Mouse (Mus musculus) adrenal gland, adult (tissue): ENCODE measurements around the gene Nhlrc4.
A peak's percentile ranks its signal among the peaks of the same experiment; 100 is the strongest.

Source experiments
- DNase-seq, 2 experiments: peaks; one replicate each; pipeline ENCODE4 v3.0.0; 2022 to 2023; ENCODE audit warnings: low spot score in 1 of 2; ENCODE audit not compliant: inconsistent age in 2 of 2

The Nhlrc4 gene

DNA sequence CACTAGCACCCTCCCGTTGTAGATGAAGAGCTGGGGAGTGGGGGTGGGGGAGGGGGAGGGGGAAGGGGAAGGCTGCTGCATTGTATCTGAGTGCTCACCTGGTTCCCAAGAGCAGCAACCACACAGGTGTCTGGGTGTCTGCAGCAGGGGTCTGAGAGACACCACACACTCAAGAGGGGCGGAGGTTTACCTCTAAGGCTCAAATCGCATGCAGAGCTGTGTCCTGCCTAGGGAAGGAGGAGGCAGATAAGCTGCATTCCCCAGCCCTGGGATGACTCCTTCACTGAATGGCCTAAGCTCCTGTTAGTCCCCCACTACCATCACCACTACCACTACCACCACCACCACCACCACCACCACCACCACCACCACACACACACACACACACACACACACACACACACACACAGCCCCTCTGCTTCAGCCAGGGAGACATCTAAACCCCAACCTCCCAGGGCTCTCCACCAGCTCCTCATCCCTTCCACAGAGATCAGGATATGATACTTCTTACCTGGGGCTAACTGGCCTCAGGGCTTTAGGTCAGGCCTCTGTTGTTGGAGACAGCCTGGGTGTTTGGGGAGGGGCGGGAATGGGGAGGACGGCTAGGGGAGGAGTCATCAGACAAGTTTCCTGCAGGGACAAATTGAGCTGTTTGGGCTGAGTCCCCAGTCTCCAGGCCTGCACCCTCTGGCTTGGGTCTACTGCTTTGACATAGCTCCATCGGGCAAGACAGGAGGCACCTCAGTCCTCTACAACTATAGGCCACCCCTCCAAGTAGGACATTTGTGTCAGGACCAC, at the start of gene Nhlrc4, which contains the start of gene Pigq:
Gene Nhlrc4, minus strand, starts transcription at position 596 of the 798 bp plus-strand sequence.
Gene Pigq, minus strand, starts transcription at position 571 of the 798 bp plus-strand sequence.
- no peak for DNase-seq

GRCm38 (mm10) chr17:25993489-25993888, 48.7 kb upstream of the Nhlrc4 start:
- DNase-seq = no peak

DNA sequence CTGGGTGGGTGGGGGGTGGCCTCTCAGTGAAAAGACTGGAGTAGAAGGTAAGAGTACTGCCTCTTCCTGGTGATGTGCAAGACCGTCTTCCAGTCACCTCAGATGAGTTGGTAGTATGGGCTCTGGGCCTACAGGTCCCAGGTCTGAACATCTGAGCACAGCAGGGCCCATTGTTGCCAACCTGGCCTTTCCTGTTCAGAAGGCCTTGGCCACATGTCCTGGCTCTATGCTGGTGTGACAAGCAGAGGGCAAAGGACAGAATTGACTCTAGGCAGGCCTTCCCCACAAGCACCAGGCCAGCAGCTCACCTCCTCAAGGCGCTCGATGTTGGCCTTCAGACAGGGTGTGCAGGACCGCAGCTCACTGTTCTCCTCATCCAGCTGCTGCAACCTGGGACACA, 47.5 kb upstream of the Nhlrc4 start:
- DNase-seq = no peak

DNA sequence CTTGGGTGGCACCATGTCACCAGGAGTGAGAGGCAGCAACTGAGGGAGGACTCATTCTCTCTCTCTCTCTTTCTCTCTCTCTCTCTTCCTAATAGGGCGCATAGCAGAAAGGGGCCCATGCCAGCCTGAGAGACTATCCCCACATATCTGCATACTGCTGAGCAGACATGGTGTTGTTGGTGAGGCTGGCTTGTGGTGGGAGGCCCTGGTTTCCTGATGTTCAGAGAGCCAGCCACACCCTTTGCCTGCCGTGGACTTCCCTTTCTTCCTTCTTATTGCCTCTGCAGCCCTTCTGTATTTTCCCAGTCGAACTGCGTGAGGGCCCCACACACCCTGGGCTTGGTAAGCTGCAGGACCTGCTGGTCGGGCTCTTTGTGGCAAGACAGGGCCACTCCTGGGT, 45.6 kb upstream of the Nhlrc4 start:
- no peak for DNase-seq

DNA sequence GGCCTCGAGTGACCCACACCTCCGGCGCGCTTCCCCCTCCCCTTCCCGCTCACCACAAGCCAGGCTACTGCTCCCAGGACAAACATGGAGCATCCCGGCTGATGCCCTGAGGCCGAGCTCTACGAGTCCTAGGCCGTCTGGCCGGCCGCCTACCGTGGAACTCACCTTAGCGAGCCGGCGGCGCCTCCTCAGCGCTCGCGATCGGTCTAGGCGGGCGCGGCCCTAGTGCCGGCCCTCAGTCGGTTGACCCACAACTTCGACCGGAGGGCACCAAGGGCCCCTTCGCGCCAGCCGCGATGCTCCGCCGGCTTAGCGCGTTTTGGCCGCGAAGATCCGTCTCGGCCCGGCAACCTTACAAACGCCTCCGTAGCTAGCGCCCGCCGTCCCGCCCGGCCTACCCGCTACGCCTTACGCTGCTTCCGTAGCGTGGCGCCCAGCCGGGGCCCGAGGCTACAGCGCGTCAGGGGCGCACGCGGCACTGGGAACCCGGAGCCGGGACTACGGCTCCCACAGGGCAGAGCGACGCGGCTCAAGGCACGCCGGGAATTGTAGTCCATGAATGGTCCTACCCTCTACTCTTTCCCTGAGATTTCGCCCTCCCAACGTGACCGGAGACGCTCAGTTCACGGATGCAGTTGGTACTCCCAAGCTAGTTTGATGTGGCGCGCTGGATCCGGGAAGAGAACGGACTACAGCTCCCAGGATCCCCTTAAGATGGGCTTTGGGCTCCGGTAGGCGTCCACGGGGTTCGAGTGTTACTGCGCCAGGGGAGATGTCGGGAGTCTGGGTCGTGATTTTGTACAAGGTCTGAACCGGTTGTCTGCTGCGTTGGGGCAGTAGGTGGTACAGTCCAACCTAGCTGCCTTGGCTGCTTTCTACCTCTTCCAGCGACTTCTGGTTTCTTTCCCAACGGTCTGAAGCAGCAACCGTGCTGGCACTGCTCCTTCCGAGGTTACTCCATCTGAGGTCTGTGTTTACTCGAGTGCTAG, 40.8 kb upstream of the Nhlrc4 start, which contains the start of gene Capn15:
Gene Capn15, minus strand, starts transcription at position 491 of the 989 bp plus-strand sequence.
- DNase-seq = peak; percentile 96 to 98

- peak in 1 of 2 experiments; percentile 47 for DNase-seq
Observed at GRCm38 (mm10) chr17:25984556-25985305, 40.0 kb upstream of the Nhlrc4 start.

GRCm38 (mm10) chr17:25984066-25984465, 39.3 kb upstream of the Nhlrc4 start:
- no peak for DNase-seq

DNA sequence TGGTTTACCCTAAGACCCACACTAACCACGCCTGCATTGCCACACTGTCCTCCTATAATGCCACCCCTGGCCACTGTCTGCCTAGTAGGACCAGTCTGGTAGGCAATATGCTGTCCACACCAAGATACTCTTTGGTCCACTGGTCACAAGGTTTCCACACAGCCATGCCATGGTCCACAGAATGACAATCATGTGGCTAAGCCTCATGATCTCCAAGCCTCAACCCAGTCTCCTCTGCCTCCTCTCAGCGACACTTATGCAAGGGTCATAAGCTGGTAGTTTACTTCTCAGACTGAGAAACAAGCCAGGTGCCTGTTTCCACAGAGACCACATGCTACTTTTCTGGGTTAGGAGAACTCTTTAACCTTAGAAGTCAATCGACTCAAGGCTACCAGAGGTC, 38.2 kb upstream of the Nhlrc4 start:
- no peak for DNase-seq

DNA sequence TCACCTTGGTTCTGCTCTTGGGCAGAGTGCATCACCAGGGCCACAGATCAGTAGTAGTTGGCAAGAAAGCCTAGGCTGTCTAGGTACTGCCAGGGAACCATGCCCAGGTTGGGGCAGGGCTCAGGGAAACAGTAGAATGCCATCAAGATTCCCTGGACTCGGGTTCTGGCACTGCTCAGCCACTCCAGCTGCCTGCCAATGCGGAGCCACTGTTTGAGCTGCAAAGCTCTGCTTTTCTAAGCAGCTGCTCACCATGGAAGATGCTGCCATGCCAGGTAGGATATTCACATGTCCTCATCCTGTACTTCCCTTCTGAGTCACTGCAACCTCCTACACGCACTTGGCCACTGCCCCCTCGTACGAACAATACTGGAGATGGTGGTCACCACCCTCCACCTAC, 36.1 kb upstream of the Nhlrc4 start:
- no peak for DNase-seq

- no peak for DNase-seq
Observed at GRCm38 (mm10) chr17:25979829-25980738, 35.3 kb upstream of the Nhlrc4 start.

GRCm38 (mm10) chr17:25970954-25971707, 26.4 kb upstream of the Nhlrc4 start:
- no peak for DNase-seq

DNA sequence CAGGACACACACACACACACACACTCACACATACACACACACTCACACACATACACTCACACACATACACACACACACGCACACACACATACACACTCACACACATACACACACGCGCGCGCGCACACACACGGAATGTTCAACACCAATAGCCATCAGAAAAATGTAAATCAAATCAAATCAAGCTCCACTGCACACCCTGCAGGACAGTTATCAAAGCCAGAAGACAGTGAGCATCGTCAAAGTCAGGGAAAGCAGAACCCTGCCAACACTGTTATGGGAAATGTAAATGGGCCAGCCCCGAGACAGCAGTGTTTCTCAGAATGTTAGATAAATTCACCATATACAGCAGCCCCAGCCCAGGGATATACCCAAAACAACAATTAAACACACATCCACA, 25.7 kb upstream of the Nhlrc4 start:
- DNase-seq = no peak

DNA sequence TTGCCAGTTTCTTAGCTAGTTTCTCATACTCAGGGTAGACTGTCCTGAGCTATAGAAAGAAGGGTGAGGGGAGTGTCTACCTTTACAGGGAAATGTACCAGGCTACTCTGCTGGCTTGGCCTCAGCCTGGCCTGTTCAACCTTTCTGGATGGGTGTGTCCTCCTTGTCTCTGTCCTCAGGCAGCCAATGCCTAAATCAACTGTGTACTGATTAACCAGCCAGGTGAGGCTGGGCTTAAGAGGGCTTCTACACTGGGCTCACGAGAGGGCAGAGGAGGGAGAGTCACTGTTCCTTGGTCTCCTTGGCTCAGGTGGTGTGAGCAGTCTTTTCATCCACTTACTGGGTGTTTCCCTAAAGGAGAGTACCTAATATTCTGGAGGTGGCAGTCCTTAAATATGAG, 23.4 kb upstream of the Nhlrc4 start:
- no peak for DNase-seq

GRCm38 (mm10) chr17:25967652-25968051, 22.9 kb upstream of the Nhlrc4 start:
- DNase-seq = no peak

DNA sequence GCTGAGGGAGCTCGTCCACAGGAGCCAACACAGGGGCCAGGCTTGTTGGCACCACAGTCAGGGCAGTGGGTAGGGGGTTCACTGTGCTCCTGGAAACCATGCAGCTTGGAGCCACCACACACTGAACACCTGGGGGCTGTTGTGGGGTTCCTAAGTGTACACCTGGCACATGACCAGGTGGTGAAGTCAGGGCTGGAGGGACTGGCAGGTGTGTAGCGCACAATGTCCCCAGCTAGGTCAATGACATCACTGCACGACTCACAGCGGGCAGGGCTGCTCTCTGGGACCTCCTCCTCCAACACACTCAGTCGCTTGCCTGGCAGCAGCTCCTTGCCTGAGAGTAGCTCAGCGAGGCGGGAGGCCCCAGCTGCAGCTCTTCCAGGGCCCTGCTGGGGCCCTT, 19.5 kb upstream of the Nhlrc4 start:
- no peak for DNase-seq

DNA sequence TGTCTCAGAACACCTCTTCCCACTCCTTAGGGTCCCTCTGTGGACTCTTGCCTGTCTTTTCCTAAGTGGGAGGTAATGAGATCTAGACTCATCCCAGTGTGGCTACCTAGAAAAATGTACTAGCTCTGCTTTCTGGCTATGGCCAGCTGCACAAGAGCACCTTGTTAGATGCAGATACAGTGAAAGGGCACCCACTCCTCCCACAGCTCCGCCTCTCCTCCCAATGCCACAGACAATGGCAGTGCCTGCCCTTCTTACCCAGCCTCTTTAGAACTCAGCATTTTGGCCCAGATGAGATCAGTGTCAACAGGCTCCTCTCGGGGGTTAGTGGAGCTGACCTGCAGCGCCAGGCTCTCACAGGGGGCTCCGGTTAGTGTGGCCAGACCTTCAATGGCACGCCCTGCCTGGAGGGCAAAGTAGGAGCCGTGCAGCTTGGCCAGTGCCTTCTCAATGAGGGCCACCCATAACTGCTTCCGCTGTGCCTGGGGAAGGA, 17.7 kb upstream of the Nhlrc4 start:
- no peak for DNase-seq

- no peak for DNase-seq
Observed at GRCm38 (mm10) chr17:25961566-25961965, 16.8 kb upstream of the Nhlrc4 start.

GRCm38 (mm10) chr17:25959630-25960467, 15.1 kb upstream of the Nhlrc4 start:
- DNase-seq = no peak
